Comparison of ENCODE assay signal across 10 mouse cellular contexts in the genomic region with DNA sequence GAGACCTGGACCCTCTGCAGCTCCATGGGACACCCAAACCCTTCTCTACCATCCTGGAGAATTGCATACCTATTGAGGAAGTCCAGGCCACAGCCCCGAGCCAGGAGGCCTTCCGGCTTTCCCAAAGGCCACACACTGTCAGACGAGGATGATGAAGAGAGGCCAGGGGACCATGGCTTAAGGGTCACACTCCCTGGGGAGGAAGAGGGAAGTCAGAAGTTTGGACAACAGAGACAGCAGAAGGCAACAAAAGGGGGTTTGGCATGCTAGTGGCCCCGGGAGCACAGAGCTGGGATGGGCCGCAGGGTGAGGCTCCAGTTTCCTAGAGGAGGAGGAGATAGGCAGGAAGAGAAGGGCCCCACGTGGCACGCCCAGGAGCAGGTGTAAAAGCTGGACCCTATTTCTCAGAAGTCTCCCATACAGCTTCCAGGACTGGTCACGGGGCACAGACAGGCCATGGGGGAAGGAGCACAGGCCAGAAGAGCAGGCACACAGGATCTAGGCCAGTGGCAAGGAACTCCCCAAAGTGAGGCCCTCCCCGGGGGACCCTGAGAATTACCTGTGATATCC. TPM values are rescaled to one million over a fixed set of nuclear protein-coding genes. Genes with fewer than 3 reads are reported as not detected.
DNase-seq lines count a peak whose midpoint lies in the region; ATAC-seq and TF ChIP-seq lines count a peak whose summit lies in the region.
"Had no signal": no experiment of that assay in that cellular context is flagged by ENCODE, and none has a peak within 500 bp of the region (broad histone marks: within the 10 kb centered on the region; RNA-seq: fewer than 3 reads in every experiment).

No protein-coding gene starts in this region.

- peak overlapping the region; percentile 5; the same call in 1 of the 2 replicates for H3K9ac ChIP-seq in lung, embryonic 16.5 days (ENCODE audit: low read length)
- no peak overlapping the region for H3K9ac ChIP-seq in intestine, postnatal 0 days (ENCODE audit: low read depth, low read length)
- H3K9ac ChIP-seq in neural tube, embryonic 15.5 days (replicated peaks), result no peak overlapping the region
- H3K9ac ChIP-seq: forebrain, postnatal 0 days; midbrain, embryonic 12.5 days had no signal

- no peak overlapping the region for H3K4me3 ChIP-seq in lung, embryonic 16.5 days (ENCODE audit: low read length)
- no peak overlapping the region for H3K4me3 ChIP-seq in intestine, postnatal 0 days (ENCODE audit: low read depth, low read length)
- no peak overlapping the region for H3K4me3 ChIP-seq in neural tube, embryonic 15.5 days (replicated peaks)
- H3K4me3 ChIP-seq: midbrain, embryonic 12.5 days had no signal

- peaks cover 29% of the 10 kb centered on the region for H3K4me1 ChIP-seq in lung, embryonic 16.5 days (replicated peaks; ENCODE audit: control insufficient read depth, insufficient read depth, low read length)
- H3K4me1 ChIP-seq in intestine, postnatal 0 days (replicated peaks; ENCODE audit: control insufficient read depth, insufficient read depth, low read length), result 0 out of 2 replicates have a peak, but pooled peaks cover 6% of the 10 kb centered on the region
- peaks cover 20% of the 10 kb centered on the region for H3K4me1 ChIP-seq in neural tube, embryonic 15.5 days

- peak; percentile 43 to 67 for DNase-seq in adrenal gland, adult (ENCODE audit: inconsistent age in 2 of 2, low spot score in 1 of 2)
- no peak for DNase-seq in adrenal gland, adult 8-10 months
- DNase-seq in lung, postnatal 25 days (ENCODE audit: low spot score), result no peak
- no peak for DNase-seq in right cerebral cortex, postnatal 4 days
- DNase-seq in natural killer cell, adult 2 months (ENCODE audit: low spot score in 2 of 2), result no peak
- DNase-seq: forebrain, postnatal 0 days had no signal

- no peaks in the 10 kb centered on the region for H3K27me3 ChIP-seq in lung, embryonic 16.5 days (ENCODE audit: control insufficient read depth, insufficient read depth, low read depth, low read length)
- H3K27me3 ChIP-seq in intestine, postnatal 0 days (replicated peaks; ENCODE audit: control insufficient read depth, insufficient read depth, low read length), result no peaks in the 10 kb centered on the region
- no peaks in the 10 kb centered on the region for H3K27me3 ChIP-seq in neural tube, embryonic 15.5 days (replicated peaks)
- H3K27me3 ChIP-seq: midbrain, embryonic 12.5 days had no signal

- H3K27ac ChIP-seq in lung, embryonic 16.5 days (ENCODE audit: low read length), result peak overlapping the region; percentile 71
- peak overlapping the region; percentile 62 for H3K27ac ChIP-seq in intestine, postnatal 0 days (ENCODE audit: low read depth, low read length)
- peak overlapping the region; percentile 48 for H3K27ac ChIP-seq in neural tube, embryonic 15.5 days (replicated peaks)
- H3K27ac ChIP-seq: midbrain, embryonic 12.5 days had no signal

- H3K36me3 ChIP-seq in lung, embryonic 16.5 days (ENCODE audit: control insufficient read depth, insufficient read depth, low read length), result no peaks in the 10 kb centered on the region
- H3K36me3 ChIP-seq in intestine, postnatal 0 days (ENCODE audit: control insufficient read depth, insufficient read depth), result peaks cover 12% of the 10 kb centered on the region; the same call in 1 of the 2 replicates
- no peaks in the 10 kb centered on the region for H3K36me3 ChIP-seq in neural tube, embryonic 15.5 days
- H3K36me3 ChIP-seq: midbrain, embryonic 12.5 days had no signal

- no peak for TF ChIP-seq CTCF in intestine, postnatal 0 days (IDR thresholded peaks at IDR 0.05; ENCODE audit: low read depth)

- no peaks in the 10 kb centered on the region for H3K9me3 ChIP-seq in lung, embryonic 16.5 days (ENCODE audit: control insufficient read depth, low read length)
- no peaks in the 10 kb centered on the region for H3K9me3 ChIP-seq in intestine, postnatal 0 days (ENCODE audit: control insufficient read depth)
- no peaks in the 10 kb centered on the region for H3K9me3 ChIP-seq in neural tube, embryonic 15.5 days (replicated peaks)
- H3K9me3 ChIP-seq: midbrain, embryonic 12.5 days had no signal

- 59% methylated on average over 9 of the region's 9 CpGs for WGBS in lung, embryonic 16.5 days
- 32% methylated on average over 9 of the region's 9 CpGs for WGBS in intestine, postnatal 0 days
- 65% methylated on average over 9 of the region's 9 CpGs for WGBS in neural tube, embryonic 15.5 days

- H3K4me2 ChIP-seq in lung, embryonic 16.5 days (ENCODE audit: low read depth, low read length), result no peak overlapping the region; the same call in 1 of the 2 replicates
- H3K4me2 ChIP-seq in intestine, postnatal 0 days (replicated peaks; ENCODE audit: low read depth), result peak overlapping the region; percentile 7; the same call in 1 of the 2 replicates
- H3K4me2 ChIP-seq in neural tube, embryonic 15.5 days, result no peak overlapping the region
- H3K4me2 ChIP-seq: midbrain, embryonic 12.5 days had no signal

- ATAC-seq in lung, embryonic 16.5 days (ENCODE audit: low read depth), result no peak
- ATAC-seq in intestine, postnatal 0 days, result peak; percentile 78
- ATAC-seq in neural tube, embryonic 15.5 days (ENCODE audit: low FRiP score), result no peak
- ATAC-seq: forebrain, postnatal 0 days had no signal

RNA-seq across cellular contexts. Expression of a gene that starts 14.1 kb away (rescaled TPM):
- 10 to 100 TPM; 12.3 to 25.8 (median 20.7) TPM for total RNA-seq in adrenal gland, adult 8-10 months (2022)
- 40.8 and 43.1 TPM in 2 replicates for polyA plus RNA-seq in lung, embryonic 16.5 days (2015; fragmentation: Nextera tagmentation; extraction: Ambion mirVana)
- 7.2 and 7.6 TPM in 2 replicates for polyA plus RNA-seq in intestine, postnatal 0 days (2015; fragmentation: Nextera tagmentation; extraction: Ambion mirVana)
- 14.5 and 22.6 TPM in 2 replicates for polyA plus RNA-seq in neural tube, embryonic 15.5 days (2015; fragmentation: Nextera tagmentation; extraction: Ambion mirVana)

RNA-seq across cellular contexts. Expression of a gene that starts 15.5 kb away (rescaled TPM):
- 10 to 100 TPM in 1 of 4 experiments, 1 to 10 TPM in 3; 6.6 to 10.0 (median 8.1) TPM for total RNA-seq in adrenal gland, adult 8-10 months (2022)
- polyA plus RNA-seq in lung, embryonic 16.5 days (2015; fragmentation: Nextera tagmentation; extraction: Ambion mirVana), result 6.1 and 6.2 TPM in 2 replicates
- polyA plus RNA-seq in intestine, postnatal 0 days (2015; fragmentation: Nextera tagmentation; extraction: Ambion mirVana), result 3.2 and 3.9 TPM in 2 replicates
- 1.9 and 3.7 TPM in 2 replicates for polyA plus RNA-seq in neural tube, embryonic 15.5 days (2015; fragmentation: Nextera tagmentation; extraction: Ambion mirVana)

RNA-seq across cellular contexts. Expression of a gene that starts 55.1 kb away (rescaled TPM):
- total RNA-seq in adrenal gland, adult 8-10 months (2022), result 10 to 100 TPM; 41.2 to 85.0 (median 65.8) TPM
- 113 TPM in 2 replicates for polyA plus RNA-seq in lung, embryonic 16.5 days (2015; fragmentation: Nextera tagmentation; extraction: Ambion mirVana)
- 16.8 and 17.0 TPM in 2 replicates for polyA plus RNA-seq in intestine, postnatal 0 days (2015; fragmentation: Nextera tagmentation; extraction: Ambion mirVana)
- polyA plus RNA-seq in neural tube, embryonic 15.5 days (2015; fragmentation: Nextera tagmentation; extraction: Ambion mirVana), result 12.0 and 16.2 TPM in 2 replicates

Comparison
In these comparisons a context has a peak if more than half of its experiments do, and no peak if none do; other contexts are left out.
1. DNase-seq: peak in adrenal gland, adult (2 of 2); none in adrenal gland, adult 8-10 months (single experiment), lung, postnatal 25 days (single experiment), right cerebral cortex, postnatal 4 days (single experiment) and natural killer cell, adult 2 months (0 of 2).
2. Peak in every context shown above with its lines, with median percentiles within 50 percentile points of each other: H3K27ac ChIP-seq.